Mouse (Mus musculus) liver, adult 2 months (tissue): ENCODE data around the gene Hrk.

Experiments used
- CTCF ChIP-seq: fragments of 200-500 bp; IDR thresholded peaks from 2 replicates; pipeline ENCODE4 v1.5.1; 2011; ENCODE audit warnings: low read depth, low read length, control low read depth
- POLR2A ChIP-seq: fragments of 200-500 bp; IDR thresholded peaks from 2 replicates; pipeline ENCODE4 v1.6.1; 2011; ENCODE audit warnings: low read length, control low read depth; ENCODE audit not compliant: insufficient read depth; ENCODE audit errors: extremely low read depth

GRCm38 (mm10) chr5:118190491-118190890, 26.0 kb downstream of the Hrk start:
- TF ChIP-seq POLR2A = no peak
- no peak for TF ChIP-seq CTCF
